In the genomic region with DNA sequence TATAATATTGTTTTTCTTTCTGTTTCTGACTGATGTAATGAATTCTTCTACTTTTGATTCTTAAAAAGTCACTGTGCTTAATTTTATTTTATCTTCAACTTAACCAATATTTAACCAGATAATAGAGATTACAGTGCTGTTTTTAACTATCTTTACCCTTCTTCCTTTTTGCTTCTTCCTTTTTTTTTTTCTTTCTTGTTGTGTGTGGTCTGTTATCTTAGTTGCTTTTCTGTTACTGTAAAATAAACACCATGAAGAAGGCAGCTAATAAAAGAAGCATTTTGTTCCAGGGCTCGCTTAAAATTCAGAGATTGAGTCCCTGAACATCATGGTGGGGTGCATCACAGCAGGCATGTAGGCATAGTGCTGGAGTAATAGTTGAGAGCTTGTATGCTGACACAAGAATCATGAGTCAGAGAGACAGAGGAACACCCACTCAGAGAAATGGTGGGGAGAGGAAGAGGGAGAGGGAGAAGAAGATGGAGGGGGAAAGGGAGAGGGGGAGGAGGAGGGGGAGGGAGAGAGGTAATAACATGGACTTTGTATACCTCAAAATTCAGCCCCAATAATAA, we compare ENCODE assay signal across 26 mouse cellular contexts.
"Had no signal": no experiment of that assay in that cellular context is flagged by ENCODE, and none has a peak within 500 bp of the region (broad histone marks: within the 10 kb centered on the region; RNA-seq: fewer than 3 reads in every experiment).

No protein-coding gene starts in this region.

- H3K4me3 ChIP-seq: gastrocnemius, adult 2 months; heart, adult 2 months; heart, embryonic 13.5 days; heart, embryonic 15.5 days; hindbrain, embryonic 13.5 days; hindbrain, embryonic 15.5 days; kidney, embryonic 15.5 days; limb, embryonic 13.5 days; limb, embryonic 15.5 days; liver, embryonic 12.5 days had no signal

- H3K27me3 ChIP-seq: heart, embryonic 13.5 days; heart, embryonic 15.5 days; hindbrain, embryonic 13.5 days; hindbrain, embryonic 15.5 days; kidney, embryonic 15.5 days; limb, embryonic 13.5 days; limb, embryonic 15.5 days; liver, embryonic 12.5 days had no signal

- H3K4me1 ChIP-seq: heart, embryonic 13.5 days; heart, embryonic 15.5 days; hindbrain, embryonic 13.5 days; hindbrain, embryonic 15.5 days; kidney, embryonic 15.5 days; limb, embryonic 13.5 days; limb, embryonic 15.5 days; liver, embryonic 12.5 days had no signal

- DNase-seq: gastrocnemius, adult 2 months; gastrocnemius, postnatal 10 days; gastrocnemius, postnatal 25 days; heart, adult 11 months; heart, adult 2 months; heart, postnatal 14 days; heart, postnatal 36 days; kidney, adult 11 months; kidney, adult 2 months; kidney, adult 9 months; kidney, postnatal 14 days; kidney, postnatal 36 days; layer of hippocampus, adult 9-11 months; layer of hippocampus, postnatal 36 days; left cerebral cortex, postnatal 4 days had no signal

- H3K36me3 ChIP-seq: heart, embryonic 13.5 days; heart, embryonic 15.5 days; hindbrain, embryonic 13.5 days; hindbrain, embryonic 15.5 days; kidney, embryonic 15.5 days; limb, embryonic 13.5 days; limb, embryonic 15.5 days; liver, embryonic 12.5 days had no signal

- H3K27ac ChIP-seq: gastrocnemius, adult 2 months; heart, adult 2 months; heart, embryonic 13.5 days; heart, embryonic 15.5 days; hindbrain, embryonic 13.5 days; hindbrain, embryonic 15.5 days; hindbrain, postnatal 0 days; kidney, embryonic 15.5 days; kidney, postnatal 0 days; limb, embryonic 13.5 days; limb, embryonic 15.5 days; liver, embryonic 12.5 days had no signal

- H3K9ac ChIP-seq: heart, embryonic 13.5 days; heart, embryonic 15.5 days; hindbrain, embryonic 13.5 days; hindbrain, embryonic 15.5 days; kidney, embryonic 15.5 days; limb, embryonic 13.5 days; limb, embryonic 15.5 days; liver, embryonic 12.5 days had no signal

- H3K9me3 ChIP-seq: heart, embryonic 13.5 days; heart, embryonic 15.5 days; hindbrain, embryonic 13.5 days; hindbrain, embryonic 15.5 days; kidney, embryonic 15.5 days; limb, embryonic 13.5 days; limb, embryonic 15.5 days; liver, embryonic 12.5 days had no signal

- ATAC-seq: hindbrain, postnatal 0 days; intestine, embryonic 16.5 days; liver, embryonic 12.5 days had no signal
